Mouse (Mus musculus) cerebellum, adult 2 months (tissue): ENCODE data around the gene Osbpl10.

Source experiments
- CTCF ChIP-seq: fragments of 200-500 bp; IDR thresholded peaks from 2 replicates; pipeline ENCODE4 v1.5.1; 2011; ENCODE audit warnings: low read depth, mild to moderate bottlenecking, control low read depth, low read length, moderate library complexity, borderline replicate concordance; ENCODE audit not compliant: insufficient read depth
- POLR2A ChIP-seq: fragments of 200-500 bp; IDR thresholded peaks from 2 replicates; pipeline ENCODE4 v1.6.1; 2011; ENCODE audit warnings: low read length, control low read depth, borderline replicate concordance; ENCODE audit not compliant: insufficient read depth

DNA sequence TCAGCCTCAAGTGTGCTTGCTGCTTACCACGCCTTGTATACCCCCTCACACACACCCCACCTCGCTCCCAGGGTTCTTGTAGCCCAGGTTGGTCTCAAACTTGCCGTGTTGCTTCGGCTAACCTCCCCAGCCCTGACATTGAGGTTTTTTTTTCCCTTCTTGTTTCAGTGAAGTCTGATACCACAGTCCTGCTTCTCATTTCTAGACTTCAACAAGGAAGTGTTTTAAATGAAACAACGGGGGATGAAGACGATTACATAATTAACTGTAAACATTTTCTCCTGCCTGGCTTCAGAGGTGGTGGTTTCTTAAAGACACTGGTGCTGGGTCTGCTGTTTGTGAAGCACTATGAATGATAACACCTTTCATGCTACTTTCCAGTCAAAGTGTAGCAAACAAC is 17.5 kb upstream of the Osbpl10 start:
- TF ChIP-seq POLR2A (no peak), CTCF (no peak)
